Mouse (Mus musculus) heart, adult 8-10 months (tissue): ENCODE measurements around the gene Supt20. TPM values are rescaled to one million over a fixed set of nuclear protein-coding genes. Genes with fewer than 3 reads are reported as not detected.
"Not testable (repeated sequence)": the region's sequence is repeated elsewhere in the genome, so short reads cannot be mapped to it uniquely, and the experiment has no call there.

Experiments used
- DNase-seq: peaks from one replicate; pipeline ENCODE4 v3.0.0; 2022; ENCODE audit warnings: low spot score
- total RNA-seq, 4 experiments: library from RNA; stranded (reverse); gene quantifications; 2 replicates each; pipeline ENCODE4 v1.2.4; 2022

Gene Supt20
- total RNA-seq, 4 experiments from 2014 or later = 16.7 to 22.3 (median 18.6) TPM

GRCm38 (mm10) chr3:54755145-54756041 is 62.8 kb downstream of the Supt20 start, which contains the start of gene Smad9:
Gene Smad9 (plus strand): TSS chr3:54755582.
- peak; percentile 26 for DNase-seq

- peak; percentile 10 for DNase-seq
Measured at GRCm38 (mm10) chr3:54756058-54756457, 63.5 kb downstream of the Supt20 start.

DNA sequence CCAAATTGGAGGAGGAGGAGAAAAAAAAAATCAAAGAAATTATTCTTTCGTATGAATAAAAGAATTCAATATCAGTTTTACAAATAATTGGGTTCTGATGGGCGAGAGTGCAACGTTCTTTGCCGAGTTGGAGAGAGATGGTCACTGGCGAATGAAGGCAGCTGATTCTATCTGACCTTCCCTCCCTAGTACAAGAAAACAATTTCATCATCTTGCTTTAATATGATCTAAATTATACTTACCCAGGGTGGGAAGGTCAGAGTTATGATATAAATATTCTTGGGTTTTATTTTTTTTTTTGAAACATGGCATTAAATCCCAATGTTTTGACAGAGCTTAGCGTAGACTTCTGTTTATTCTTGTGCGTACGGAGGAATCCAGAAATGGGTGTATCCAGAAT is 64.8 kb downstream of the Supt20 start:
- no peak for DNase-seq

- no peak for DNase-seq
Measured at GRCm38 (mm10) chr3:54759211-54759610, 66.6 kb downstream of the Supt20 start.

DNA sequence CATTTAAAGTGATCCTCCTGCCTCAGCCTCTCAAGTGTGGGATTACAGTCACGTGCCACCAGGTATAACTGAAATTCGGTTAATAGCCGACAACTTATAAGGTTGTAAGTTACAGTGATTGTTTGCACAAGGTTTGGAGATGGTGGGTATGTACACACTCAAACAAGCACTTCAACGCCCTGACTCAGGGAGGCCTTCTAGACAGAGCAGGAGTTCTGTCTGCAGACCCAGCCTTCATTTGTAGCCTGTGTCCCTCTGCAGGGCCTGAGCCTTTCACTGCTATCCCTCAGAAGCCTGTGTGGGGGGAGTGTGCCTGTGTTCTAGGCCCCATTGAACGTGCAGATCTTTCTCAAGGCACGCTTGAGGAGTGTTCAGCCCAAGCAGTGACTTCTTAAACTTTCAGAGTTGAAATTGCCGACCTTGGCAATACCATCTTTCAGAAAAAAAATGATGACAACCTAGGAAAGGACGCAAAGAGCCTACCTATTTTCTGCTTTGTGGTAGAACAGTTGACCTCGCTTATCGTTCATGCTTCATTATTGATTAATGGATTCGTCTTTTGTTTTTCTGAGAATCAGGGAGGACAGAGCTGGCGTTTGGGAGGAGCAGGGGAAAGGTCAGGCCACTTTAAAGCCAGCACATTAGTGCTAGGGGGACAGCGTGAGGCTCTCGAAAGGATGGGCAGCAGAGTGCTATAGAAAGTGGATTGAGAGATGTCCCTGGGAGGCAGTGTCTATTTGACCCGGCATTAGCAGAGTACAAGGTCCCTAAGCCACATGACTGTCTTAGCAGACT is 67.9 kb downstream of the Supt20 start:
- no peak for DNase-seq

DNA sequence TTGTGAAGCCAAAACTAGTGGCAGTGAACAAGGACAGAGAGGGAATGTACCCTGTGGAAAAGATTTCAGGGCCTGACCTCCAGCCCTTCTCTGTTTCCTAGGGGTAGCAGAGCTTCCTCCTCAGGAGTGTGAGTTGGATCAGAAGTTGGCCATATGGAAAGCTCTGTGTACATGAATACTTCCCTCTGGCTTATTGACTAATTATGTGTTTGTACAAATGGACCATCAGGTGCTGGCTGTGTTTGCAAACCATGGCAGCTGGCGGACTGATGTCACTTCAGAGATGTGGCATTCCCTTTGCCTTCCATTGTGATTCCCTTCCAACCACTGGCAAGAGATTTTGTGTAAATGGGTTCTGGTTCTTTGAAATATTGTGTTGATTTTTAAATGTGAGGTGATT is 68.7 kb downstream of the Supt20 start:
- DNase-seq = no peak

DNA sequence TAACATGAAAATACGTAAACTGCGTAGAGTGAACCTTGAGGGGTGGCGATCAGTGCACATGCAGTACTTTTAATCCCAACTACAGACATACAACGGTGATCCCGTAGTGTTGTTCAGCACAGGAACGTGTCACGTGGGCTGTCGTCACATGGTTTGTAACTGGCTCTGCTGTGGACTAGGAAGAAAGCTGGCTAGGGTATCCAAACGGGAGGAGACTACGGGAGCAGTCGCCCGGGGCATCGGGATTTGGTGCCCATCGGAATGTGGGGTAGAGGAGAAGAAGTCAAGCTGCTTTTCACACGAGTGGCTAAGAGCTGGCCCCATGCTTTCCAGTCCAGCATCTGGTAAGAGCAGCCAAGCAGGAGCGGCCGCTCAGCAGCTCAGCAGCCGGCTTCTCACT is 71.8 kb downstream of the Supt20 start:
- DNase-seq = peak; percentile 38

- DNase-seq = not testable (repeated sequence)
Measured at GRCm38 (mm10) chr3:54765521-54765920, 72.9 kb downstream of the Supt20 start.

DNA sequence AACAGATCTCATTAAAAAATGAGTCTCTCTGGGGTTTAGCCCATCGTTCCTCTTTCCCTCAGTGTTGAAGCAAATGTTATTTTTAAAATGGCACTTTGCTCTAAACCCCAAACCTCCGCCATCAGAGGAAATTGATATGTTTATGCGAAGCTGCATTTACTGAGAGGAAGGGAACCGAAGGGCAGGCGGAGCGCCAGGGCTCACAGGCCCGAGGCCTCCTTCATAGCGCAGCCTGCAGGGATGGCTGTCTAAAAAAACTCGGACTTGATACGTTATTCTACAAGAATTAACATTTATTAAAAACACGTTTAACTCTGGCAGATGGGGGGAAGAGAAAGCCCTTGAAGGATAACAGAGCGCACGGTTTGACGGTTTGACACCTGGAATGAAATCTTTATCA is 73.4 kb downstream of the Supt20 start:
- DNase-seq = no peak

- DNase-seq = no peak
Measured at GRCm38 (mm10) chr3:54766811-54767210, 74.2 kb downstream of the Supt20 start.

DNA sequence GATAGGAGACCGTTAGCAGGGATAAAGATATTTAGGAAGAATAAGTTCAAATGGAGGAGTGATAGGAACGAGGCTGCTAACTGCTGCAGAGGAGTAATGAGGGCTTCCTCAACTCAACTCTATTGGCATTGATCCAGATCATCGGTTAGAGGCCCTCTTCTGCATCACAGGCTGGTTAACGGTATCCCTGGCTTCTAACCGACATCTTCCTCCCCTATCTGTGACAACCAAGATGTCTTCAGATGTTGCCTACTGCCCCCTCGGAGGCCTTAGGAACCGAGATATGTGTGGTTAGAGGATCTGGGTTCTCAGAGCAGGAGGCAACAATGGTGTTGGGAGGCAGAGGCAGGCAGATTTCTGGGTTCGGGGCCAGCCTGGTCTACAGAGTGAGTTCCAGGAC is 76.0 kb downstream of the Supt20 start:
- no peak for DNase-seq

- no peak for DNase-seq
Measured at GRCm38 (mm10) chr3:54769349-54770275, 77.0 kb downstream of the Supt20 start.

- no peak for DNase-seq
Measured at GRCm38 (mm10) chr3:54773613-54774012, 81.0 kb downstream of the Supt20 start.

- DNase-seq = no peak
Measured at GRCm38 (mm10) chr3:54775989-54776631, 83.5 kb downstream of the Supt20 start.

Other genes starting within 250 kb of the Supt20 start
- not detected for gene Gm21958, start 21.5 kb downstream of the Supt20 start, total RNA-seq
- gene Exosc8, start 42.6 kb downstream of the Supt20 start, total RNA-seq = 10 to 100 TPM; 16.1 to 20.2 (median 18.9) TPM
- gene Alg5, start 42.7 kb downstream of the Supt20 start, total RNA-seq = 10 to 100 TPM in 2 of 4 experiments, 1 to 10 TPM in 2; 9.2 to 11.3 (median 10.3) TPM
- 1 to 10 TPM; 2.4 to 3.6 (median 2.5) TPM for gene Smad9, start 62.8 kb downstream of the Supt20 start, total RNA-seq
- gene Rfxap, start 115.0 kb downstream of the Supt20 start, total RNA-seq = 10 to 100 TPM; 19.9 to 23.0 (median 21.4) TPM
- gene Sertm1, start 223.1 kb downstream of the Supt20 start, total RNA-seq = under 1 TPM; 0.14 to 0.31 (median 0.19) TPM